Mouse (Mus musculus): ENCODE measurements at regions not wholly inside any gene's neighbourhood (a gene's known extent, or its start where the extent isn't known, plus 50 kb on each side); places are given as distances from the start of the nearest gene placed in this dataset.

GRCm38 (mm10) chr3:149105709-149106450 lies 115.5 kb upstream of the Adgrl2 start:
- DNase-seq (ENCODE audit: low spot score in 2 of 2) = no peak

DNA sequence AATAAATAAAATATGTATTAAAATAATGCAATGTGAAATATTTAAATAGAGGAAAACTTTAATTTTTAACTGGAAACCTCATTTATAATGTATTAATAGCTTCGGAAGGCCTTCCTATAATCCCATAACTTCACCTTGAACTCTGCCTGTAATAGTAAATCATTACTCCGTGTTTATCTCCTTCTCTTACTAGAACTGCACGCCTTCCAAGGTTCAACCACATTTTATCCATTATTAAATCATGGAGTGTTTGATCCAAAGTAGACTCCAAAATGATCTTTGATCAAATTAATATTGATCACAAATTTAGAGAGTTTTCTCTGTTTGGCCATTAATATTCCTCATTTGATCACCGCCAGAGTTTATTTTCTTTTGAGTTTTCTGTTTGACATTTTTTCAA lies 114.8 kb upstream of the Adgrl2 start:
- no peak for DNase-seq (ENCODE audit: low spot score in 2 of 2)

DNA sequence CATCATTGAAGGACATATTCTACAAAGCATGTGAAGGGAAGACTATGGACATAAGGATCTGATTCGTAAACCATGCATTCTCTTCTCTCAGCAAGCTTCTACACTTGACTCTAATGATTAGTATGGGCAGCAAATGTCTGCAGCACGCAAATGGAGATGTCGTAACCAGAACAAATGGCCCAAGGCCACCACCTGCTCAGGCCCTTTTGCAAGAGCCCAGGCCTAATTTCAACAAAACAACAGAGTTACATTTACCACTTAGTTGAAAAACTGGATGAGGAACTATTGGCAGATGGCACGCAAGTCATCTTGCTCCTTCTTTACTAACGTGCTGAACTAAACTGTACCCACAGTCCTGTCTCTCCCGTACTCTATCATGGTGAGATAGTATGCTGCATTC lies 113.7 kb upstream of the Adgrl2 start:
- no peak for DNase-seq (ENCODE audit: low spot score in 2 of 2)

DNA sequence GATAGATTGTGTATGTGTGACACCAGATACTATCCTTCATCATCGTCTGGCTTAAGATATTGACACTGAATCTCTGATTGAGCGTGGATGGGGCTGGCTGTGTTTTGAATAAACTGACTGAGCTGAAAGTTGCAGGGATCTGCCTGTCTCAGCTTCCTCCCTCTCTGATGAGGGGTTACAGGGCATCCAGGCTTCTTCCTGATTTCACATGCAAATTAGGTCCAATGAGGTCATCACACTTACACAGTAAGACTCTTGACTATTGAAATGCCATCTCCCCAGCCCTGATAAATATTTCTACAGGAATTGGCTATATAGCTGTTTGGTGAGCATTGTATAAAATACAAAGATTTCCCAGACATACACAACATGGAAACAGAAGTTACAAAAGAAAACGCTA lies 113.1 kb upstream of the Adgrl2 start:
- no peak for DNase-seq (ENCODE audit: low spot score in 2 of 2)

GRCm38 (mm10) chr3:149102846-149103245 lies 112.5 kb upstream of the Adgrl2 start:
- DNase-seq (ENCODE audit: low spot score in 2 of 2) = no peak

DNA sequence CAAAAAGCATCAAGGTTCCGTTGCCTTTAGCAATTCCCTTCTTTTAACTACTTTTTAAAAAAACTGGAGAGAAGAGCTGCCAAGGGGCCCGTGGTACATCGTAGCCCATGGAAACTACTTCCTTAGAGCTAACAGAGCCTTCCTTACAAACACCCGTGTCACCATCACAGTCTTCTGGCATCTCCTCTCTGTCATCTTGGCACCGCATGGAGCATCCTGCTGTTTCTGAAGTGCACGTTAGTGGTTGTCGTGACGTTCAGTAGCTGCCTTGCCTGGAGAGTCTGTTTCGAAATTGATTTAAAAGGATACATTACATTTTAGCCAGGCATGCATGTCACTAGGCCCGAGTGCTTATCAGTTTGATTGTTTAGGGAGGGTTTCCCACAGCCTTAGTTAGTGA lies 111.4 kb upstream of the Adgrl2 start:
- DNase-seq (ENCODE audit: low spot score in 2 of 2) = no peak

DNA sequence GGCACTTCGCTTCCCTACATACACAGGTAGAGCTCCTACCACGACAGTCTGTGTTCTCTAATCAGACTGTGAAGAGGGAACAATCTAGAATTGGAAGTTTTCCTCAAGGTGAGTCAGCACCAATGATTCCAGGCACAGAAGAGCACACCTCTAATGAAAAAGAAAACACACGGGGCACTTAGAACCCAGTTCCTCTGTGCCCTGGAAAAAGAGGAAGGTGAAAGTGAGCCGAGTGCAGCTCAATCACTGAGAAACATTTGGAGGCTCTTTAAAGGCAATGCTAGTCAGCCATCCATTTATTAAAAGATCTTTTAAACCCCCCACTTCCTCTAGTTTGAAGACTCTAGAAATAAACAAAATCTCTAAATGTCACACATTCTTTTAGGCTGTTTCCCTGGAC lies 108.4 kb upstream of the Adgrl2 start:
- no peak for DNase-seq (ENCODE audit: low spot score in 2 of 2)

- DNase-seq (ENCODE audit: low spot score in 2 of 2) = no peak
Measured at GRCm38 (mm10) chr3:149097026-149097425, 106.7 kb upstream of the Adgrl2 start.

GRCm38 (mm10) chr3:149092649-149093048 lies 102.3 kb upstream of the Adgrl2 start:
- DNase-seq (ENCODE audit: low spot score in 2 of 2) = no peak

DNA sequence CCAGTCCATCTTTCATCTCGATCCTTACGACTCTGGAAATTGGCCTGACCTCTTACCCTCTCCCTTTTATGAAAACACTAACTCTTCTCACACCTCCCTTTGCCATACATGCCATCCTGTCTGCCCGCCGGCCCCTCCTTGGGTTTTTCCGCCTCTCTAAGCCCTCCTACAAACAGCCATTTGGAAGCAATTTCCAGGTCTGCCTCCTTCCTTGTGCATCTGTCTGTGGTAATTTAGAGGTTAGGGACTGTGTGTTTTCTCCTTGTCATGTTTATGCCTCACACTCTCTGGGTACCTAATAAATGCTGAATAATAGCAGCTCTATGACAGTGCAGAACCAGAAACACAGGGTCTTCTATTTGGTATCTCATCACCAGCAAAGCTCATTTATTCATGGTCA lies 99.7 kb upstream of the Adgrl2 start:
- no peak for DNase-seq (ENCODE audit: low spot score in 2 of 2)

GRCm38 (mm10) chr3:149088621-149089128 lies 98.3 kb upstream of the Adgrl2 start:
- no peak for DNase-seq (ENCODE audit: low spot score in 2 of 2)

- no peak for DNase-seq (ENCODE audit: low spot score in 2 of 2)
Measured at GRCm38 (mm10) chr3:149087488-149087887, 97.1 kb upstream of the Adgrl2 start.

GRCm38 (mm10) chr3:149086704-149087103 lies 96.3 kb upstream of the Adgrl2 start:
- DNase-seq (ENCODE audit: low spot score in 2 of 2) = no peak

- no peak for DNase-seq (ENCODE audit: low spot score in 2 of 2)
Measured at GRCm38 (mm10) chr3:149086086-149086485, 95.7 kb upstream of the Adgrl2 start.

DNA sequence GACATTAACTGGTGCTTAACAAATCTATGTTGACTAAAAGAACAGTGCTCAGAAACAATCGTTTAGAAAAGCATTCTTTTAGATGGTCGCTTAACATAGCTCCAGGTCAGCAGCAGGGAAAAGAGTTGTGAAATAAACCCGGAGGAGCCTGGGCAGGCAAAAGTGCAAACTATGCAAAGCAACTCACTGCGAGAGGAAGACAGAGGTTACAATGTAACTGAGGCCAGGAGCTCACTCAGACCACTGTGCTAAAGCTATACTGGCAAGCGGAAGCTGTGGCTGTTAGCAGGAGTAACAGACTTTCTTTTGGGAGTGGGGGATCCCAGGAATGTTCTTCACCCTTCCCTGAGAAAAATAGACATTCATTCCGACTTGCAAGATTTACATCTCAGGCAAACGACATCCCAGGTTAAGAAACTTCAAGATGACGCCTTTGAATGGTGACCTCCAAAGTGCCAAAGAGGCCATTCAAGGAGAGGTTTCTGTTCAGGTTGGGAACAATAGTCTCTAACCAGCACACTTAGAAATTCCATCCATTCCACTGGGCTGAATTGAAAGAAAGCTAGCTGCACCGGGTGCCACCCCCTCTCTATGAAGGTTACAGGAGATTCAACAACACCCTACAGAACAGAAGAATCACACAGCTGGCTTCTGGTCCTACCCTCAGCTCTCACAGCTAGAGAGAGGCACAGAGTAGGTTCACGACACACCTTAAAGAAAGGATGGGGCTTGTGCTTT lies 94.7 kb upstream of the Adgrl2 start:
- no peak for DNase-seq (ENCODE audit: low spot score in 2 of 2)

DNA sequence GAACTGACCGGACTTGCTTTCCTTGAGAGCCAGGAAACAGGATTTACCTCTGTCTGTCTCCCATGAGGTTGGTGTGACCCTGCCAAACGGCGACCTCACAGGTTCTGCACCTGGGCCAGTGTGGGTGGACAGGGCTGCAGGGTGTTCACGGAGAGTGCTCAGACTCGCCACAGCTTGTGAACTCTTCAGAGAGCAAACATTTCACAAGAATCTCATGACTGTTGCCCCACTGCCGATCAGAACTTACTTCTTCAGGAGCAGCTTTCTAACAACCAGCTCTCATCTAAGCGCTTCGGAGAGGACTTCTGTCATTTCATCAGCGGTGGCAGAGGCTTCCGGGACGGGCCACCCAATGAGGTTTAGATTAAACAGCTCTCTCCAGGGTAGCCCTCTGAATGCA lies 93.0 kb upstream of the Adgrl2 start:
- no peak for DNase-seq (ENCODE audit: low spot score in 2 of 2)

GRCm38 (mm10) chr3:149078881-149079280 lies 88.5 kb upstream of the Adgrl2 start:
- no peak for DNase-seq (ENCODE audit: low spot score in 2 of 2)

DNA sequence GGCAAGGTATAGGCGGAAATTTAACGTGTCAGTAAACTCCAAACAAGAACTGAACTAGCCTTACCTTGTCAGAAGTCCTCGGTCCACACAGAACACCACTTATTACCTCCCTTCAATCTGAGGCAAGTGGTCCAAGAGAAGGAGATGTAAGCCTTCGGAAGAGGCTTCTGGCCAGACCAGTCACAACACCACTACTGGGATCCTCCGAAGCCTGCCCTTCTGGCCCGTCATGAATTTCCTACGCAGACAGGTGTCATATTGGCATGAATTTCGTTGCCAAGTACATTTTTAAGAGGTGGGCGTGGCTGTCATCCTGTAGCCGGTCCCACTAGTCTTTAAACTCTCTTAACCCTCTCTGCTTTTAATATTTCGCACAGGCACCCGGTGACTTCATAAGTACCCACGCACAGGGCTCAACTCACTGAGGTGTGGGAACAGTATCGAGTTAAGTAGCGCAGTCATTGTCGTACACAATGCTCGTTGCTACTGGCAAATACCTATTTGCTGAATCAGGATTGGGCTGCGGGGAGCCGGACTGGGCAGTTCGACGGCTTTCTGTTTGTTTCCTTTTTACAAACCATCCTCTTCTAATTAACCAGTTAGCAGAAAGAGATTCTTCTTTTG lies 86.7 kb upstream of the Adgrl2 start:
- peak in 1 of 2 experiments; percentile 47 for DNase-seq (ENCODE audit: low spot score in 2 of 2)

- DNase-seq (ENCODE audit: low spot score in 2 of 2) = no peak
Measured at GRCm38 (mm10) chr3:149075488-149075851, 85.1 kb upstream of the Adgrl2 start.

DNA sequence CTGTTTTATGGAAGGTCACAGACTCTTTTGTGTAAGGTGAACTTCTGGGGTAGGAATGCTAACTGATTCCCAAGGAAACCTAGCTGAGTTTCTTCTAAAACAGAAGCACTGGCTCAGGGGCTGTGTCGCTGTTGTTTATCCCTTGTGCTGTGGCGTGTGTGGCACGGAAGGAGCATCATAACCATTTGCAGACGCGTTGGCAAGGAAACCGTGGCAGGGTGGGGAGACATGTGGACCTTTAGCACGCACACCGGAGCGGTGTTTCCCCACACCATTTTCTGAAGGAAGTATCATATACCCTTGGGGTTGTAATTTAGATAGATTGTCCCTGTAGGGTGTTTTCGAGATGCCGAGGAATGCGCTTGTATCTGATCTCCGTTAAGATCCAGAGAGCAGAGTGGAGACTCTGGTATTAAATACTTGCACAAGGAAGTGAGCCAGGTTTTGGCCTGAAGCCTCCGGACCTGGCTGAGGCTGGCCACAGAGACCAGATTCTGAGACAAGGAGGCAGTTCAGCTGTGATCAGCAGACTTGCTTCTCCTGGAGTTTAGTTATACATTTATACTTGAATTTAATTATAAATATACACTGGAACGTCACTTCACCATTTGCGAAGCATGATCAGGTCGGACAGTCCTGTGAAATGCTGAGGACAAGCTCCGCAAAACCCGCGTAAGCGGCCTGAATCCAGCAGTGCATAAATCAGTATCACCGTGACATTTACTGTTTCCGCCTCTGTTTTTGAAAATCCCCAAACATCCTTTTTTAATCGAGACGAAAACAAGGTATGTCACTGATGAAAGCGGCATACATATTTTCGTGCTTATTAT lies 84.5 kb upstream of the Adgrl2 start:
- DNase-seq (ENCODE audit: low spot score in 2 of 2) = peak in 1 of 2 experiments; percentile 42

- DNase-seq (ENCODE audit: low spot score in 2 of 2) = no peak
Measured at GRCm38 (mm10) chr3:149070201-149070600, 79.8 kb upstream of the Adgrl2 start.

GRCm38 (mm10) chr3:149069436-149069835 lies 79.1 kb upstream of the Adgrl2 start:
- DNase-seq (ENCODE audit: low spot score in 2 of 2) = no peak
